In the genomic region with DNA sequence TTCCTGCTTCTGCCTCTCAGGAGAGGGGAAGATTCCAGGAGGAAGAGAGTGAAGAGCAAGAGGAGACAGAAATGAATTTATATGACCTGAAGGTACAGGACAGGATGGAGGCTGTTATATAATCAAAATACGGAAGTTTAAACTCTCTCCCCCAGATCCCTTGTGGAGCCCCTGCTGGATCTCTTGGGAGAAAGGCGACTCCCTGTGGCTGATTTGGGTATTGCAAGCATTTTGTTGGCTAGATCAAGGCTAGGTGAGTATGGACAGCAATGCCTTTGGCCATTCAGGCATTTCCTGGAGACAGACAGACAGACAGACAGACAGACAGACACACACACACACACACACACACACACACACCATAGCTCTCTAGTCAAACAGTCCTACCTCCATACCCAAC, we compare ENCODE assay signal across 9 mouse cellular contexts. TPM values are rescaled to one million over a fixed set of nuclear protein-coding genes. Genes with fewer than 3 reads are reported as not detected.
DNase-seq lines count a peak whose midpoint lies in the region; ATAC-seq and TF ChIP-seq lines count a peak whose summit lies in the region.
"Had no signal": no experiment of that assay in that cellular context is flagged by ENCODE, and none has a peak within 500 bp of the region (broad histone marks: within the 10 kb centered on the region; RNA-seq: fewer than 3 reads in every experiment).

No protein-coding gene starts in this region.

- H3K4me2 ChIP-seq in liver, postnatal 0 days (ENCODE audit: low read depth, low read length): no peak overlapping the region
- H3K4me2 ChIP-seq: midbrain, embryonic 12.5 days had no signal

- H3K9ac ChIP-seq in ES-Bruce4 (ENCODE audit: low read depth, poor library complexity, severe bottlenecking): no peak overlapping the region
- no peak overlapping the region for H3K9ac ChIP-seq in liver, postnatal 0 days (replicated peaks)
- H3K9ac ChIP-seq: midbrain, embryonic 12.5 days had no signal

- WGBS in liver, postnatal 0 days (ENCODE audit: insufficient replicate concordance): 2% methylated on average over 2 of the region's 2 CpGs

- H3K27ac ChIP-seq in ES-Bruce4 (ENCODE audit: insufficient read depth, low read length): no peak overlapping the region
- no peak overlapping the region for H3K27ac ChIP-seq in liver, postnatal 0 days (ENCODE audit: low read depth)
- H3K27ac ChIP-seq: midbrain, embryonic 12.5 days had no signal

- H3K4me1 ChIP-seq in ES-Bruce4 (ENCODE audit: control insufficient read depth, insufficient read depth, low read length): no peaks in the 10 kb centered on the region
- peaks cover 10% of the 10 kb centered on the region; the same call in 1 of the 2 replicates for H3K4me1 ChIP-seq in liver, postnatal 0 days (ENCODE audit: insufficient read depth)

- peak; percentile 70 for ATAC-seq in liver, postnatal 0 days

- H3K27me3 ChIP-seq in ES-Bruce4 (ENCODE audit: control insufficient read depth, insufficient read depth, low read length, poor library complexity, severe bottlenecking): no peaks in the 10 kb centered on the region
- H3K27me3 ChIP-seq in liver, postnatal 0 days (ENCODE audit: insufficient read depth, low read length): no peaks in the 10 kb centered on the region
- H3K27me3 ChIP-seq: midbrain, embryonic 12.5 days had no signal

- peak; percentile 63 for TF ChIP-seq CTCF in ES-Bruce4 (IDR thresholded peaks at IDR 0.05; ENCODE audit: low read depth, low read length)
- peak; percentile 91 for TF ChIP-seq CTCF in liver, postnatal 0 days (IDR thresholded peaks at IDR 0.05; ENCODE audit: low read depth)

- no peaks in the 10 kb centered on the region for H3K36me3 ChIP-seq in ES-Bruce4 (ENCODE audit: control insufficient read depth, insufficient read depth, low read length, poor library complexity, severe bottlenecking)
- no peaks in the 10 kb centered on the region for H3K36me3 ChIP-seq in liver, postnatal 0 days (replicated peaks; ENCODE audit: insufficient read depth, low read length)
- H3K36me3 ChIP-seq: midbrain, embryonic 12.5 days had no signal

- H3K4me3 ChIP-seq in ES-Bruce4 (ENCODE audit: low read depth, low read length): no peak overlapping the region
- no peak overlapping the region for H3K4me3 ChIP-seq in liver, postnatal 0 days (ENCODE audit: low read depth, low read length)
- H3K4me3 ChIP-seq: midbrain, embryonic 12.5 days had no signal

- H3K9me3 ChIP-seq in ES-Bruce4 (replicated peaks; ENCODE audit: control insufficient read depth, insufficient read depth, low read length, poor library complexity, severe bottlenecking): no peaks in the 10 kb centered on the region
- no peaks in the 10 kb centered on the region for H3K9me3 ChIP-seq in liver, postnatal 0 days (ENCODE audit: low read length)
- H3K9me3 ChIP-seq: midbrain, embryonic 12.5 days had no signal

- peak; percentile 80 to 82 for DNase-seq in B cell, adult 2 months
- peak; percentile 61 for DNase-seq in c-Kit-positive CD71-positive TER-119-negative erythroid progenitor cells, embryonic 14.5 days (ENCODE audit: low read depth)
- DNase-seq in gastrocnemius, postnatal 14 days: peak; percentile 70
- peak; percentile 91 to 92 for DNase-seq in kidney, postnatal 4 days
- peak; percentile 86 for DNase-seq in liver, postnatal 0 days
- peak; percentile 22 to 36 for DNase-seq in right cerebral cortex, postnatal 36 days (ENCODE audit: low spot score in 2 of 2)
- DNase-seq in Muller cell, postnatal 12 days (ENCODE audit: inconsistent ontology term): no peak

- no peak for TF ChIP-seq EP300 in ES-Bruce4 (IDR thresholded peaks at IDR 0.05; ENCODE audit: insufficient read depth, low read depth, low read length)
- TF ChIP-seq EP300 in liver, postnatal 0 days (IDR thresholded peaks at IDR 0.05; ENCODE audit: low read depth): no peak

- intact Hi-C loops in gastrocnemius, postnatal 14 days (cut with DNase I; ENCODE audit: low total_unique reads): loop anchor here (5.0 kb wide), 2 partner anchors 90 to 175 kb away; no protein-coding TSS in a partner anchor

- TF ChIP-seq POLR2A in ES-Bruce4 (IDR thresholded peaks at IDR 0.05; ENCODE audit: insufficient read depth, low read length): no peak

RNA-seq across cellular contexts. Expression of a gene that starts 46.9 kb away (rescaled TPM):
- 6.5 and 9.0 TPM in 2 replicates for polyA plus RNA-seq in ES-Bruce4 (2011; ENCODE audit: insufficient read depth, insufficient read length, low read depth, missing spikeins)
- 100 to 1,000 TPM; 176 to 217 TPM for total RNA-seq in gastrocnemius, postnatal 14 days (2021)
- 12.1 and 12.8 TPM in 2 replicates for polyA plus RNA-seq in liver, postnatal 0 days (2015; fragmentation: Nextera tagmentation; extraction: Ambion mirVana)

RNA-seq across cellular contexts. Expression of a gene that starts 48.0 kb away (rescaled TPM):
- polyA plus RNA-seq in ES-Bruce4 (2011; ENCODE audit: insufficient read depth, insufficient read length, low read depth, missing spikeins): not detected in 2 replicates
- total RNA-seq in gastrocnemius, postnatal 14 days (2021): under 1 TPM in 1 of 2 experiments, not detected in 1; 0.09 TPM
- 0.20 TPM in 1 of 2 replicates, not detected in the other for polyA plus RNA-seq in liver, postnatal 0 days (2015; fragmentation: Nextera tagmentation; extraction: Ambion mirVana)
